Mouse (Mus musculus): ENCODE measurements around the gene Adamts12. TPM values are rescaled to one million over a fixed set of nuclear protein-coding genes. Genes with fewer than 3 reads are reported as not detected.

The Adamts12 gene
- total RNA-seq, 2 experiments from 2014 or later = 3.5 to 3.6 TPM

DNA sequence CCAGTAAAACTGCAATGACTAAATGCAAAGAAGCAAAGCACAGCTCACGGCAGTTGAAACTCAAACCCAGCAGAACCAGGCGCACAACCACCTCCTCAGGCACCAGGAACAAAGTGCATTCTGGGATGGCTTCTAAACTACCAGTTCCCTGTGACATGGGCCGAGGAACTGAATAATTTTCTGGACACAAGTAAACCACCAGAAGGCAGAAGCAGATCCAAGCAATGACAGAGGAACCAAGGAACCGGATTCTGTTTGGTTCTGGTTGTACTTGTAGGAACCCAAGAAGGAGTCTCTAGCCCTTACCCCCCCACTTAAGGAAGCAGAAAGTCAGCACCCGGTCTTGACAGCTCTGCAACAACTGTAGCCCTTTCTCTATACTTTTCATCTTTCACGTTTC, 331.8 kb downstream of the Adamts12 start:
- no peak for DNase-seq (ENCODE audit: low spot score in 2 of 2)

Other genes with a start within 250 kb of the Adamts12 start
- gene C1qtnf3, start 112.5 kb upstream of the Adamts12 start, total RNA-seq (2021) = under 1 TPM; 0.49 to 0.53 TPM
- 1 to 10 TPM; 6.8 to 8.2 TPM for gene Amacr, start 83.0 kb upstream of the Adamts12 start, total RNA-seq (2021)
- not detected for gene Slc45a2, start 64.1 kb upstream of the Adamts12 start, total RNA-seq (2021)
- gene Rxfp3, start 26.8 kb upstream of the Adamts12 start, total RNA-seq (2021) = 1 to 10 TPM; 5.6 to 6.6 TPM

Measured in layer of hippocampus, postnatal 10 days (tissue).